25 mouse cellular contexts compared by ENCODE assay signal in the genomic region with DNA sequence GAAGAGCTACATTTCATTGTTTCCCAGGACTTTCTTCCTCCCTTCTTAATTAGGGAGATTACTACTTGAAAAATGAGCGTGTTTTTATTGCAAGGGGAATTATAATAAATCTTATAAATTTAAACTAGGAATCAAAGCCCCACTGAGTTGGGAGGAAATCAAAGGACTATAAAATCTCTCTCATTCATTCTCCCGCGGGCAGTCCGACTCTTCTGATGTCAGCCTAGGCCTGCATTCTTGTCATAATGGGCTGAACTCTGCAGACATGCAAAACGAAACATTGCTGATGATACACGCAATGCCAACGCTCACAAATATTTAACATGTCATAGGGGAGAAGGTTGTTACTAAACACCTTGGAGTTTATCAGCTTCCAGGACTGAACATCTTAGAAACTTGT. TPM values are rescaled to one million over a fixed set of nuclear protein-coding genes. Genes with fewer than 3 reads are reported as not detected.
DNase-seq lines count a peak whose midpoint lies in the region; ATAC-seq and TF ChIP-seq lines count a peak whose summit lies in the region.
"Had no signal": no experiment of that assay in that cellular context is flagged by ENCODE, and none has a peak within 500 bp of the region (broad histone marks: within the 10 kb centered on the region; RNA-seq: fewer than 3 reads in every experiment).

No protein-coding gene starts in this region.

- no peak for DNase-seq in kidney, postnatal 0 days (ENCODE audit: low spot score)
- no peak for DNase-seq in kidney, adult 8-10 months
- DNase-seq in lung, postnatal 0 days (ENCODE audit: low spot score): no peak
- DNase-seq in lung, postnatal 36 days: no peak
- DNase-seq in layer of hippocampus, adult 9-10 months (ENCODE audit: low spot score): no peak
- DNase-seq: cerebellum, adult 8-10 months; cerebellum, postnatal 25 days; gastrocnemius, adult 2 months; gastrocnemius, postnatal 36 days; thymus, postnatal 14 days had no signal

- TF ChIP-seq CTCF in intestine, postnatal 0 days (IDR thresholded peaks at IDR 0.05; ENCODE audit: low read depth): no peak
- no peak for TF ChIP-seq CTCF in kidney, postnatal 0 days (IDR thresholded peaks at IDR 0.05; ENCODE audit: low read depth)
- TF ChIP-seq CTCF in lung, postnatal 0 days (IDR thresholded peaks at IDR 0.05): no peak

- H3K27ac ChIP-seq in intestine, embryonic 15.5 days: no peak overlapping the region
- no peak overlapping the region for H3K27ac ChIP-seq in intestine, postnatal 0 days (ENCODE audit: low read depth, low read length)
- no peak overlapping the region for H3K27ac ChIP-seq in kidney, postnatal 0 days
- H3K27ac ChIP-seq in lung, postnatal 0 days (ENCODE audit: low read length): 0 out of 2 replicates have a peak overlapping the region, but pooled peaks have one; percentile 11
- H3K27ac ChIP-seq: forebrain, embryonic 10.5 days; gastrocnemius, adult 2 months; hindbrain, embryonic 12.5 days; hindbrain, postnatal 0 days; left cerebral cortex, adult 2 months; limb, embryonic 13.5 days; macrophage; midbrain, embryonic 13.5 days had no signal

- no peak for TF ChIP-seq EP300 in lung, postnatal 0 days (IDR thresholded peaks at IDR 0.05)

- peak; percentile 10; the same call in 1 of the 2 replicates for ATAC-seq in intestine, embryonic 15.5 days
- no peak for ATAC-seq in intestine, postnatal 0 days
- ATAC-seq in kidney, postnatal 0 days (replicated peaks; ENCODE audit: low FRiP score, low read depth): peak; percentile 15; the same call in 1 of the 2 replicates
- ATAC-seq in lung, postnatal 0 days: no peak
- ATAC-seq: forebrain, embryonic 16.5 days; hindbrain, postnatal 0 days; midbrain, embryonic 13.5 days; Patski had no signal

- H3K9me3 ChIP-seq in intestine, embryonic 15.5 days: no peaks in the 10 kb centered on the region
- H3K9me3 ChIP-seq in intestine, postnatal 0 days (ENCODE audit: control insufficient read depth): no peaks in the 10 kb centered on the region
- H3K9me3 ChIP-seq in kidney, postnatal 0 days (replicated peaks; ENCODE audit: low read length): no peaks in the 10 kb centered on the region
- H3K9me3 ChIP-seq in lung, postnatal 0 days (ENCODE audit: low read length): no peaks in the 10 kb centered on the region
- H3K9me3 ChIP-seq: forebrain, embryonic 10.5 days; G1E; hindbrain, embryonic 12.5 days; limb, embryonic 13.5 days; midbrain, embryonic 13.5 days; neural tube, embryonic 13.5 days had no signal

- no peak overlapping the region for H3K9ac ChIP-seq in intestine, embryonic 15.5 days
- H3K9ac ChIP-seq in intestine, postnatal 0 days (ENCODE audit: low read depth, low read length): no peak overlapping the region
- no peak overlapping the region for H3K9ac ChIP-seq in kidney, postnatal 0 days (ENCODE audit: low read depth, low read length)
- H3K9ac ChIP-seq in lung, postnatal 0 days (replicated peaks; ENCODE audit: low read depth): no peak overlapping the region
- H3K9ac ChIP-seq: hindbrain, embryonic 12.5 days; limb, embryonic 13.5 days; midbrain, embryonic 13.5 days; neural tube, embryonic 13.5 days had no signal

- H3K4me2 ChIP-seq in intestine, embryonic 15.5 days (replicated peaks): no peak overlapping the region
- H3K4me2 ChIP-seq in intestine, postnatal 0 days (replicated peaks; ENCODE audit: low read depth): no peak overlapping the region
- H3K4me2 ChIP-seq in kidney, postnatal 0 days (ENCODE audit: low read length): no peak overlapping the region
- H3K4me2 ChIP-seq in lung, postnatal 0 days (replicated peaks; ENCODE audit: low read depth, low read length): no peak overlapping the region
- H3K4me2 ChIP-seq: heart, embryonic 11.5 days; hindbrain, embryonic 12.5 days; limb, embryonic 13.5 days; liver, embryonic 11.5 days; midbrain, embryonic 13.5 days; neural tube, embryonic 13.5 days had no signal

- 40% methylated on average over 7 of the region's 7 CpGs for WGBS in intestine, embryonic 15.5 days
- WGBS in intestine, postnatal 0 days: 57% methylated on average over 7 of the region's 7 CpGs
- WGBS in kidney, postnatal 0 days: 49% methylated on average over 7 of the region's 7 CpGs
- 51% methylated on average over 7 of the region's 7 CpGs for WGBS in lung, postnatal 0 days

- no peaks in the 10 kb centered on the region for H3K27me3 ChIP-seq in intestine, embryonic 15.5 days (replicated peaks)
- H3K27me3 ChIP-seq in intestine, postnatal 0 days (replicated peaks; ENCODE audit: control insufficient read depth, insufficient read depth, low read length): no peaks in the 10 kb centered on the region
- no peaks in the 10 kb centered on the region for H3K27me3 ChIP-seq in kidney, postnatal 0 days (ENCODE audit: insufficient read depth, low read length)
- no peaks in the 10 kb centered on the region for H3K27me3 ChIP-seq in lung, postnatal 0 days (replicated peaks; ENCODE audit: insufficient read depth, low read length)
- H3K27me3 ChIP-seq: hindbrain, embryonic 12.5 days; midbrain, embryonic 13.5 days; neural tube, embryonic 13.5 days had no signal

- peaks cover 3% of the 10 kb centered on the region; the same call in 1 of the 2 replicates for H3K4me1 ChIP-seq in intestine, embryonic 15.5 days (replicated peaks)
- no peaks in the 10 kb centered on the region for H3K4me1 ChIP-seq in intestine, postnatal 0 days (replicated peaks; ENCODE audit: control insufficient read depth, insufficient read depth, low read length)
- H3K4me1 ChIP-seq in kidney, postnatal 0 days (replicated peaks; ENCODE audit: insufficient read depth, low read length): peaks cover 3% of the 10 kb centered on the region
- H3K4me1 ChIP-seq in lung, postnatal 0 days (ENCODE audit: insufficient read depth, low read depth, low read length): no peaks in the 10 kb centered on the region

- no peaks in the 10 kb centered on the region for H3K36me3 ChIP-seq in intestine, embryonic 15.5 days
- no peaks in the 10 kb centered on the region for H3K36me3 ChIP-seq in intestine, postnatal 0 days (ENCODE audit: control insufficient read depth, insufficient read depth)
- H3K36me3 ChIP-seq in kidney, postnatal 0 days (ENCODE audit: insufficient read depth, low read length): no peaks in the 10 kb centered on the region
- H3K36me3 ChIP-seq in lung, postnatal 0 days (ENCODE audit: insufficient read depth, low read length): no peaks in the 10 kb centered on the region
- H3K36me3 ChIP-seq: forebrain, embryonic 10.5 days; G1E; hindbrain, embryonic 12.5 days; limb, embryonic 13.5 days; midbrain, embryonic 13.5 days; neural tube, embryonic 13.5 days had no signal

- no peak overlapping the region for H3K4me3 ChIP-seq in intestine, embryonic 15.5 days (replicated peaks)
- no peak overlapping the region for H3K4me3 ChIP-seq in intestine, postnatal 0 days (ENCODE audit: low read depth, low read length)
- H3K4me3 ChIP-seq in kidney, postnatal 0 days (replicated peaks; ENCODE audit: low read depth, low read length): no peak overlapping the region
- no peak overlapping the region for H3K4me3 ChIP-seq in lung, postnatal 0 days (ENCODE audit: low read depth, low read length)
- H3K4me3 ChIP-seq: forebrain, embryonic 10.5 days; gastrocnemius, adult 2 months; hindbrain, embryonic 12.5 days; left cerebral cortex, adult 2 months; limb, embryonic 13.5 days; midbrain, embryonic 13.5 days; neural tube, embryonic 13.5 days had no signal

RNA-seq across cellular contexts. Expression of a gene that starts 15.7 kb away (rescaled TPM):
- 20.6 and 24.1 TPM in 2 replicates for polyA plus RNA-seq in intestine, embryonic 15.5 days (2015; fragmentation: Nextera tagmentation; extraction: Ambion mirVana)
- 7.1 and 7.7 TPM in 2 replicates for polyA plus RNA-seq in intestine, postnatal 0 days (2015; fragmentation: Nextera tagmentation; extraction: Ambion mirVana)
- polyA plus RNA-seq in kidney, postnatal 0 days (2015; fragmentation: Nextera tagmentation; extraction: Ambion mirVana): 24.8 and 25.5 TPM in 2 replicates
- polyA plus RNA-seq in lung, postnatal 0 days (2015; fragmentation: Nextera tagmentation; extraction: Ambion mirVana): 8.5 and 9.0 TPM in 2 replicates

Comparison
In these comparisons a context has a peak if more than half of its experiments do, and no peak if none do; other contexts are left out.
1. ATAC-seq: peak in intestine, embryonic 15.5 days (single experiment) and kidney, postnatal 0 days (single experiment); none in intestine, postnatal 0 days (single experiment) and lung, postnatal 0 days (single experiment).